Mouse (Mus musculus): Measurements from ENCODE around the gene Jund.

The Jund gene

DNA sequence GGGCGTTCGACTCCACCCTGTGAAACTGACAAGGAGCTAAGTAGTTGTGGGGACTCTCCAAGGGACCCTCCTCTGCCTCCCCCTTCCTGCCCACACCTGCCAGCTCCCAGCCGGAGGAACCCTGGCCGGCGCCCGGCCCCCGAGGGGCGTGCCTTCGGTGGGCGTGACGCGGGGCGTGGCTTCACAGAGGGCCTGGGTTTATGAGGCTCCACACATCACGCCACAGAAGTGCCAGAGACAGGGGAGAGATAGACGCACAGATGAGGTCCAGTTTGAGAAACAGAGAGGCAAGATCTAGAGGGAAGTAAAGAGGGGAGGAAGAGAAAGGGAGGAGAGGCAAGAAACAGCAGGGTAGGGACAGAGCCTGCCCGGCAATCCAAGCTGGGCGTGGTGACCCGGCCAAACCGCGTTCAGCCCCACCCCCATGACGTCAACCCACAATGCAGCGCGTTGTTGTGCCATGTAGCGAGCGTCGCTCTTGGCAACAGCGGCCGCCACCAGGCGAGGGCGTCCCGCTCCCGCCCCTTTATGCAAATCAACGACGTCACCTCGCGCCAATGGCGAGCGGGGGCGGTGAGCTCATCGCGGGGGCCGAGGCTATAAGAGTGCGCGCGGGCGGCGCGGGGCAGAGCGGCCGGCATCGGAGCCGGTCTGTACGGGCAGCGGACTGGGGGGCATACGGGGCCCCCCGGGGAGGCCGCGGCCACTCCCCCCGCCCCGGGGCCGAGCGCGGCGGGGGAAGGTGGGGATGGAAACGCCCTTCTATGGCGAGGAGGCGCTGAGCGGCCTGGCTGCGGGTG is at the start of gene Jund:
Jund (plus strand) TSS at position 640 of the 800 bp plus-strand sequence.
- peak; percentile 95 for DNase-seq (ENCODE audit: extremely low spot score, low read depth, low spot score)

DNA sequence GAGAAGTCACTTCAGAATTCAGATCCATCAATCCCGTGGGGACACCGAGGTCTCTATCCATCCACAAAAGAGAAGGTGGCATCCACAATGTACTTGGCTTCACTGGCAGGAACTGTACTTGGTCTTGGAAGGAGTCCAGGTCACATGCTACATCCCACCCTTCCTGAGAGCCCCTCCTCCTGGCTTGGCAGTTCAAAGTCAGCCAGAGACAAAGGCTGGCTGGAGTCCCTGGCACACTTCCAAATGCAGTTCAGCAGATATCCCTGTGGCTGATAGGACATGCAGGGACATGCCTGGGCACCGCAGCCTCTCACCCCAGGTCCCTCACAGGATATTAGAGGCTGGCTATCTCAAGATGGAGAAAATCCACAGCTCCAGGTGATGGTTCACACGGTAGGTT is 49.4 kb upstream of the Jund start:
- DNase-seq (ENCODE audit: extremely low spot score, low read depth, low spot score) = no peak

DNA sequence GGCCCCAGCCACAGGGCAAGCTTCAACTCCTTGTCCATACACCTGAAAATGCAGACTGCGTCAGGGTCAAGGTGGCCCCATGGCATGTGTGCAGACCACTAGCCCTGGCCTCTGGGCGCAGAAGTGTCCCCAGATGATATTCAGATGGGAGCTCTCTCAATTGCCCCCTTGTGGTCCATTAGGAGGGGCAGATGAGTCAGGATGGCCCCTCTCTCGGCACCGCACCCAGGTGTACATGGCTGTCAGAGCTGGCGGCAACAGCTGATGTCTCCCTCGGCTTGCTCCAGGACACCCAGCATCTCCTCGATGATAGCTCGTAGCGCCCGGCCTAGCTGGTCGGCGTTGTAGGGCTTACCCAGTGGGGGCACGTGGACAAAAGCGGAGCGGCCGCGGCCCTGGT is 48.4 kb upstream of the Jund start:
- DNase-seq (ENCODE audit: extremely low spot score, low read depth, low spot score) = no peak

DNA sequence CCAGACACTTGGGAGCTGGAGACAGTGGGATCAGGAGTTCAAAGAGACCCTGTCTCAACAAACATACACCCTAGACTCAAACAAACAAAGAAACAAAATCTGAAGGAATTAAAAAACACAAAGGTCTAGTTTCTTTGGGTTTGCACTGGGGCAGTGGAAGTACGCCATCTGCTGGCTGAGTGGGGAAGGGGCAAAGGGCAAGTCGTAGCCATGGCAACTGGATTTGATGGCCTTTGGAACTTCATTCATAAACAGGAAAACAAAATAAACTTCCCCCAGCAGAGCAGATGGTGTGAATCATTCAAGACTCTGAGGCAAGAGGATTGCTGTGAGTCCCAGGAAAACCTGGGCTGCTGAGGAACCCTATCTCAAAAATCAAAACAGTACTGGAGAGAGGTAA is 45.5 kb upstream of the Jund start:
- DNase-seq (ENCODE audit: extremely low spot score, low read depth, low spot score) = no peak

DNA sequence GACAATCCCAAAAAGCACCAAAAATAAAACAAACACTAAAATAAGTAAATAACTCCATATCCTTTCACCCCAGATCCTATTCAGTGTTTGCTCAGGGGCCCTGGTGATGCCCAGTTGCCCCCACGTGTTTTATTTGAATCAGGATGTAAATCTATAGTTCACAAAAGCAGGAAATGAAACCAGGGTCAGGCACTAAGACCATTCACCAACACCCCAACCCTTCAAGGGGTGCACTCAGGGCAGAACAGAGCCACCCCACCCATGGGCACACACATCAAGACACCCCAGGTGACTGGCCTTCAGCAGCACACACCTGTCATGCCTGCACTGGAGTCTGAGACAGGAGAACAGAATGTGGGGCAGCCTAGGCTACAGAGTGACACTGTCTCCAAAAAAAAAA is 44.6 kb upstream of the Jund start:
- no peak for DNase-seq (ENCODE audit: extremely low spot score, low read depth, low spot score)

DNA sequence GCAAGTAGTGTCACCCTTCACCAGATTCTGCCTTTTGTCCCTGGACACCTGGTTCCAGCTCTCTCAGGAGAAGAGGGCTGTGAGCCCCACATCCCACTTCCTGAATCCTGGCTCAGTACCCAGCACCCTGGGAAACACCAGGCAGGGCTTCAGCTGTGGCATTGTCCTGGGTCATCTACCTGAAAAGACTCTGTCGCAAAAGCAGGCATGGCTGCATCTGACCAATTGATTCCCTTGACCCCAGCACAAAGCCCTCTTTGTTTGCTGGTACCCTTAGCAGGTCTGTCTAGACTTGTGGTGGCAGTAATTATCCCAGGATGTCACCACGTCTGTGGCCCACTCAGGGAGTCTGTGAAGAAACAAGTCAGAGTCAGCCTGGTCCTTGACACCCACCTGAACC is 43.3 kb upstream of the Jund start:
- DNase-seq (ENCODE audit: extremely low spot score, low read depth, low spot score) = no peak

DNA sequence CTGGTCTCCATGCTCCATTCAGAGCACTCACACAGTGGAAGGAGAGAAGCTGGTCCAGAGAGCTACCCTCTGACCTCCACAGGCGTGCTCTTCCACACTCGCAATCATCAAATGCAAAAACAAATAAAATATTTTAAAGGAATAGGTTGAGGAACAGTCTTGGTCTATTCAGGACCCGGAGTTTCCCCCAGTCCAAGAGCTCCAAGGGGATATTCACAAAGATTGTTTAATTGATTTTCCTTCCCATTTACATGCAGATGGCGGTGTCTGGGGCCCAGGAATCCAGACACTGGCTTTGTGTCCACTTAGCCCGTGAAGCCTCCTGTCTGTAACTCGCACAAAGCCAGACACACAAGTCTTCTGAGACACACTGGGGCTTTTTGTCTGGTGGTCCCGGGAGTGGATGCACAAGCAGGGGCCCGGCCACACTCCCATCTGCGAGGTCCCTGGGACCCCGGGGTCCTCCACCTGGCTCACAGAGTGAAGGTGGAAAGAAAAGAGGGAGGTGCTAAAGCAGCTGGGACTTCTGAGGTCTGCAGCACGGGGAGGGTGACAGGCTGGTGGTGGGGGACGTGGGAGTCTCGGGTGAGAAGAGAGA is 42.5 kb upstream of the Jund start:
- no peak for DNase-seq (ENCODE audit: extremely low spot score, low read depth, low spot score)

DNA sequence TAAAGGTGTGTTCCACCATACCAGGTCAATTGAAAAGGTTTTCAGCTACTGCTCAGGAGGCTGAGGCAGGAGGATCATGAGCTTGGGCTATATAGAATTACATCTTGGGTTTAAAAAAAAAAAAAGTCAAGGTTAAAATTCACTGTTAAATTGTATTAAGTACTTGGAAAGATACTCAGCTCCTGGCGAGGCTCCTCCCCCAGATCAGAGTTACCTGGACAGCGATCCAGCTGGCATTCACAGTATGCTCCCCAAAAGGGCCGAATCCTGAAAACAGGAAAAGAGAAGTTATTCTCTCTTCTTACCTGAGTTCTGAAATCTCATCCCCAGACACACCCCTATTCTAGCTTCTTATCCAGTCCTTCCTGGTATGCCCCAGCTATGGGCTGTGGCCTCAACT is 41.5 kb upstream of the Jund start:
- DNase-seq (ENCODE audit: extremely low spot score, low read depth, low spot score) = no peak

DNA sequence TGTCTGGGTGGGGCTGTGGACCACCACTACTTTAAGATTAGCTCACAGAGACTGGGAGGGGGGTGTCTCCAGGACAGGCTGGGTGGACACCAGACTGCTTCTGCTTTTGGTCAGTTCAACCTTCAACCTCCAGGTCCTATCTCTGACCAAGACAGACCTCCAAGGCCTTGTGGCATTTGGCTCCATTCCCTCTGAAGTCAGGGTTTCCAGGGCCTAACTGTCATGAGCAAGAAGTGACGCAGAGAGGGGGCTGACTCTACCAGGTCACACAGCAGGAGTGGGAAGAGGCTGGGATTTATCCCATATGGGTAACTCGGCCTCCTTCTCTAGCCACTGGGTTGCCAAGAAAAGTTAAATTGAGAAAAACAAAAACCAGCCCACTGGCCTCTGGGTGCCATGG is 41.0 kb upstream of the Jund start:
- no peak for DNase-seq (ENCODE audit: extremely low spot score, low read depth, low spot score)

DNA sequence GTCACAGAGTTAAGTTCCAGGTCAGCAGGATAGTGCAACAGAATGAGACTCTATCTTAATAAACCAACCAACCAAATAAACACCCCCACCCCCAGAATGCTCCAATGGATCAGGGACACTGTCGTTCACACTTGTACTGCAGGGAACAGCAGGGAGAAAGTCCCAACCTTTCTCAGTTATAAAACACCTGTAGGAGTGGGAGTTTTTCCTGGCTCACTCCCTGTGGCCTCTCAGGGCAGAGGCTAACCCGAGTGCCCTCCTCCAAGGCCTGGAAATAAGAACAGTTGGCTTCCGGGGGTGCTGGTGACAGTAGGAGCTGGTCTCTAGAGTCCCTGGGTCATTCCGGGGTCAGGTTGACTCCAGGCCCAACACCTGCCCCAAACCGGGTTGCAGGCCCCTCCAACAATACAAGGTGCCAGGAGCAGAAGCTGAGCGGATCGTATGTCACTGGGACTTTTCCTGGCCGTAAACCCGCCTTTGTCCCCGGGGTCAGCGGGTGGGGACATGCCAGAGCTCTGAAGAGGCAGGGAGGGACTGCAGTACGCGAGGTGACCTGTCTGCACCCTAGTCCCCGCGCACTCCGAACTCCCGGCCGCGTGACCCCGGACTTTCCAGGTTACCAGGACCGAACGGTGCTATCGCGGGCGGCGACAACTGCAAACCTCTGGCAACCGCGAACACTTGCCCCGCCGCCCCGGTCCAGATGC is 39.7 kb upstream of the Jund start:
- no peak for DNase-seq (ENCODE audit: extremely low spot score, low read depth, low spot score)

DNA sequence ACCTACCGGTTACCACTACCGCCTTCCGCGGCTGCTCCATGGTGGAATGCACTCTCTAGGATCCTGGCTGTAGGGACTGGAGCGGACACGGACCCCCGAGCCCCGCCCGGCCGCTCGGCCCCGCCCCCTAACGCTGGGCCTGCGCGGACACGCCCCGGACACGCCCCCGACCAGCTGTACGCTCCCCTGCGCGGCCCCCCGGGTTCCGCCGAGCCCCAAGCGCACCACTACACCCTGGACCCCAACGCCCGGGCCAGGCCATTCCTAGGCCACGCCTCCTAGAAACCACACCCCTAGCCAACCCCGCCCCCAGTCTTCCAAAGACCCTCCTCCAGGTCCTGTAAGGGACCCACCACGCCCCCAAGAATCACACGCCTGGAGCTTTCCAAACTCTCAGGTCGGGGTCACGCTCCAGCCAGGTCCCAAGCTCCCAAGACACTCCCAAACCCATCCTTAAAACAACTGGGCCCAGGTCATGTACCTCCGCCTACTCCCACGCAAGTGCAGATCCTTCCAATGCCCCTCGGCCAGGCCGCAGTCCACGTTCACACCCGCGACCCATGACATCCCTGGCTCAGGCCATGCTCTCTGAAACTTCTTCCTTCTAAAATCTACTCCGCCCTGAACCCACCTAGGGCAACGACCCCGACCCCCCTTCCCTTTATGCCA is 39.0 kb upstream of the Jund start:
- peak; percentile 68 for DNase-seq (ENCODE audit: extremely low spot score, low read depth, low spot score)

DNA sequence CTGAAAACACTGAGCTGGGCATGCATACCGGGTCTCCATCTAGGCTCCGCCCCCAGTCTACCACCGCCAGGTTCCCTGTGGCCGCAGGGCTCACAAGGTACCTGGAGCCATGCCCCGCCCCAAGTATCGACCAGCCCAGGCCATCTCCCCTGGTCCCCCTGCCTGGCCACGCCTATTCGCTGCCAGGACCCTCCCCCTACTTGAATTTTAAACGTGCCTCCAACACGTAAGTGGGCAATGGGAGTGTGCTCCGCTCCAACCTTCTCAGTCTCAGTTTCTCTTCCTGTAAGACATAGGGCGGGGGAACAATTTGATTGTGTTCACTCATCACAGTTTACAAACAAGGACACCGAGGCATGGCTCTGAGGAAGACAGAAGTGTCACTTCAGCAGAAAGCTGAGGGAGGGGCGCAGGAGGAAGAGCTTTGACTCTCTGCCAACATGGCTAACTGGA is 38.5 kb upstream of the Jund start, which contains the start of gene Pgpep1:
Pgpep1 (minus strand) TSS at position 116 of the 453 bp plus-strand sequence.
- no peak for DNase-seq (ENCODE audit: extremely low spot score, low read depth, low spot score)

DNA sequence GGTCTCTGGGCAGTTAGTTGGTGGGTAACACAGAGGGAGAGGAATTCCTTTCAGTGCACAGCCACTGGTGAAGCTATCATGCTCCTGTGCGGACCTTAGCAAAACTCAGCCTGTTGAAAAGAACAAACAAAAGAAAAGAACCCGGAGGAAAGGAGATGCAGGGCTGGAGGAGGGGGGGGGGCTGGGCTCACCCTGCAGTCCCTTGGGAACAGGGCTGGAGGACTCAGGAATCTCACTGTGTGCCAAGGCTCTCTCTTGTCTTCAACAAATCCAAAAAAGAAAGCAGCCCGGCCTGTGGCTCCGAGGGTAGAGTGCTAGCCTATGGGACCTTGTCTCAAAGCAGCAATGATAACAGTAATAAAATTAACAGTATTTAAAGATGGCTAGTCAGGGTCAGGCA is 35.1 kb upstream of the Jund start:
- no peak for DNase-seq (ENCODE audit: extremely low spot score, low read depth, low spot score)

DNA sequence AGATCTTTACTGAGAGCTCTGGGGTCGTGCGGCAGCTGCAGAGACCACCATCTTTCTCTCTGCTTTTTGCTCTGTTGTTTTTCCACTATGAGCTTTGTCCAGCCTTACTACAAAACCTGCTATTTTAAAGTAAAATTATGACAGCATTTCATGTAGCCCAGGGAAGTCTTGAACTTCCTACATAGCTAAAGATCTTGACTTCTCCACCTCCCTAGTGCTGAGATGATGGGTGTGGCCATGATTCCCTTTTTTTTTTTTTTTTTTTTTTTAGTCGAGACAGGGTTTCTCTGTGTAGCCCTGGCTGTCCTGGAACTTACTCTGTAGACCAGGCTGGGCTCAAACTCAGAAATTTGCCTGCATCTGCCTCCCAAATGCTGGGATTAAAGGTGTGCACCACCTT is 34.1 kb upstream of the Jund start:
- no peak for DNase-seq (ENCODE audit: extremely low spot score, low read depth, low spot score)

DNA sequence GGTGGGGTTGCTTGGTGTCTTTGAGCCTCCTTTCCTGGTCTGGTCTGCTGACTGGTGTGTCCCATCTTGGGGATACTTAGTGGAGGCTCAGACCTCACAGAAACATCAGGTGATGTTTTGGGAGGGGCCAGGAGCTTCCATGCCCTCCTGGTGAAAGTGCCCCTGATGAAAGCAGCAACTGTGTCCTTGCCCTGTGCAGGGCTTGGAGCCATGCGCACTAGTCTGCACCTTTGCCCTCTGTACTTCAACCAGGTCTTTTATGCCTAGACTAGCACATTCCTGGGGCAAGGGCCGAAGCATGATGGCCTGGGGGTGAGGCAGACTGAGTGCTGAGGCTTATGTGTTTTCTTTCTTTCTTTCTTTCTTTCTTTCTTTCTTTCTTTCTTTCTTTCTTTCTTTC is 33.1 kb upstream of the Jund start:
- no peak for DNase-seq (ENCODE audit: extremely low spot score, low read depth, low spot score)

DNA sequence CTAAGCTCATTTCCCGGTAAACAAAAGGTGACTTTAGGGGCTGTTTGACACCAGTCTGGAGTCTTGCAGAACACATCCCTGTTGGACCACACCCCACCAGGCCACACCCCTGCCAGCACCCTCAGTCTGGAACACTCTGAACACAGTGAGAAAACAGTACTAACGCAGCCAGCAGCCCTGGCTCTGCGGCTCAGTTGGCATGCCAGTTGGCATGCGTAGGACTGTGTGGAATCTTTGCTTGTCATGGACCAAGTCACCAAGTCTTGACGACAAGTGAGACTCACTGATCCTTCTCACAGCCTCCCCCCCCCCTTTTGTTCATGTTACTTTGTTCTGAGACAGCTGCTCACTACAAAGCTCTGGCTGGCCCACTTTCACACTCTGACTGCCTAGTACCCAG is 31.7 kb upstream of the Jund start:
- DNase-seq (ENCODE audit: extremely low spot score, low read depth, low spot score) = no peak

DNA sequence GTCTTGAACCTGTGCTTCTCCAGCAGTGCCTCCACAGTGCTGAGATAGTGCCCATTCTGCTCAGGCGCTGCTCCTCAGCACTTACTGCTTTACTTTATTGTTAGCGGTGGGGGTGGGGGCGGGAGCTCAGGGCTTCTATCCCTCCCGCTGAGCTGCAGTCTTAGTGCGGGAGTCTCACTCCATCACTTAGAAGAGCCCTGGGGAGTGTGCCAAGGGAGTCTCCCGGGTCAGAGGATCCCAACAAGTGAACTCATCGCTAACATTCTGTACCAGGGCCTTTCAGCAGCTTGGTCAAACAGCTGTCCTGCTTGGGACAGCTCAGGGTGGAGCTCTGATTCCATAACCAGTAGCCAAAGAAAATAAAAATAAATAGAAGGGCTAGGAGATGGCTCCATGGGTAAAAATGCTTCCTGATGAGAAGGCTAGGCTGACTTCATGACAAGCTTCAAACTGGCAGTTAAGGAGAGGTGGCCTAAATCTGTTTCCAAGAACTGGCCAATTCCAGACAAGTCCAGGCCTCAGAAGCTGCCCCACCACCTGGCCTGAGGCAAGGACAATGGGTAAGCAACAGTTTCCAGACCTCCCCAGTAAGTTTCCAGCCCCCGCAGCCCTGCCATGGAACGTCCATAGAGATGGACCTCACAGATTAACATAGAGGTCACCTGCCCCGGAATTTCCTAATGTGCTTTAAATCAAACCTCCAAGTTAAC is 27.0 kb upstream of the Jund start:
- DNase-seq (ENCODE audit: extremely low spot score, low read depth, low spot score) = no peak

DNA sequence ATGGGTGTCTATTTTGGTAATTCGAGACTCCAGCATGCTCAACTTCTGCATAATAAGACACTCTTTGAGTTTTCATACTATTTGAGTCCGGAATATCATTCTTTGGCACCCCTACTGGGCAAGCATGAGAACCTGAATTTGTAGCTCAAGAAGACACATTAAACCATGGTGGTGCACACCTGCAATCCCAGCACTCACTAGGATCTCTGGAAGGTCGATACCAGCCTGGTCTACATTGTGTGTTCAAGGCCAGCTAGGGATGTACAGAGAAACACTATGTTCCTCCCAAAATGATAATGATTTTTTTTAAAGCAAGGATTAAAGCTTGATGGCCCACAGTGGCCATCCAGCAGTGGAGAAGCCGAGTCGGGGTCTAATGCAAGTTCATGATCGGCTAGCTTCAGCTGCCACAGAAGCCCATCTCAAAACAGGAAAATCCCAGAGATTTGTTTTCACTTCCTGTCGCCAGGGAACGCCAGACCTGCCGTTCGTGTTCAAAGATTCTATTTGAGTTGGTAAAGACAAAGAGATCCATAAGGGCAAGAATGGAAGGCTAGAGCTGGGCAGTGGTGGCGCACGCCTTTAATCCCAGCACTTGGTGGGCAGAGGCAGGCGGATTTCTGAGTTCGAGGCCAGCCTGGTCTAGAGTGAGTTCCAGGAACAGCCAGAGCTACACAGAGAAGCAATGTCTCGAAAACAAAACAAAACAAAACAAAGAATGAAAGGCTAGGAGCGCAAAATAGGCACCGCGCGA is 26.2 kb upstream of the Jund start:
- no peak for DNase-seq (ENCODE audit: extremely low spot score, low read depth, low spot score)

DNA sequence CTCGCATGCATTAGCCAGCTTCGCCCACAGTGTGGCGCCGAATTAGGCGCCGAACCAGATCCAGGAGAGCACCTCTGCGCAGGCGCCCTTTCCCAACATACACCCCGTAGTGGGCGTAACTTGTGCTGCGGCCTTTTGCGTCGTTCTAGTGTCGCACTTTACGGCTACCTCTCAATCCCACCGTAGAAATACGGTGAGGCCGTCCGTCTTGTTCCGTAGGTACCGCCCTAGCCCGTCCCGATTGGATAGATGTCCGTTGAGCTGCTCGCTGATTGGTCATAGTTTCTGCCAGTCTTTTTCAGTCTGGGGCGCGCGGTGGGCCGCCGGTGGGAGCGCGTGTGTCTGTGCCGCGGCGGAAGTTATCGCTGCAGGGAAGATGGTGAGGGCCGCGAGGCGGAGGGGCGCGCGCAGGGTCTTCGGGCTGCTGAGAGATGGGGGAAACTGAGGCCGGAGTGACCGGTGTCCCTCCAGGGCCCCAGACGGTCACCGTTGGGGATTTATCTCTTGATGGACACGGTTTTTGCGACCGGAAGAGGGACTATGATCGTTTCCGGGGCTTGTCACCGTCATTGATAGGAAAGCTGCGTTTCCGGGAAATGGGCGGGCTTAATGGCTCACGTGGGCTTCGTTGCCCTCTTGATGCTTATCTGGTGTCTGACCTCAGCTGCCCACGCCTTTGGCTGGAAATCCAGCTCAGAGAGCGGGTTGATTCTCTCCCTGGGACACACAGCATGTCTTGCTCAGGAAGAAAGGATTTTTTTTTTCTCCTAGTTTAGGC is 25.5 kb upstream of the Jund start, which contains the start of gene Lsm4:
Lsm4 (plus strand) TSS at position 170 of the 778 bp plus-strand sequence.
- peak; percentile 98 for DNase-seq (ENCODE audit: extremely low spot score, low read depth, low spot score)

Measured in hindlimb bud, embryonic 11.5 days (tissue).